Mouse (Mus musculus) intestine, embryonic 15.5 days (tissue): ENCODE data around the gene Sel1l2. TPM values are rescaled to one million over a fixed set of nuclear protein-coding genes. Genes with fewer than 3 reads are reported as not detected.

Experiments
- ATAC-seq: fragments of 200-750 bp; cut with Nextera tagmentation; 2 replicates; pipeline ENCODE4 v1.8.0; 2017; ENCODE audit warnings: moderate TSS enrichment, moderate library complexity
- H3K27ac ChIP-seq: fragments of 300-500 bp; sonication (generic); 2 replicates; pipeline ENCODE4 v1.5.1; 2015; ENCODE audit warnings: mild to moderate bottlenecking, inconsistent platforms
- H3K27me3 ChIP-seq: fragments of 300-500 bp; sonication (generic); replicated peaks from 2 replicates; pipeline ENCODE4 v1.6.1; 2015; ENCODE audit warnings: inconsistent platforms
- H3K36me3 ChIP-seq: fragments of 300-500 bp; sonication (generic); 2 replicates; pipeline ENCODE4 v1.6.1; 2015; ENCODE audit warnings: inconsistent platforms
- H3K4me1 ChIP-seq: fragments of 300-500 bp; sonication (generic); replicated peaks from 2 replicates; pipeline ENCODE4 v1.6.1; 2015; ENCODE audit warnings: inconsistent platforms
- H3K4me2 ChIP-seq: fragments of 300-500 bp; sonication (generic); replicated peaks from 2 replicates; pipeline ENCODE4 v1.6.1; 2015; ENCODE audit warnings: mild to moderate bottlenecking, inconsistent platforms
- H3K4me3 ChIP-seq: fragments of 300-500 bp; sonication (generic); replicated peaks from 2 replicates; pipeline ENCODE4 v1.5.1; 2015; ENCODE audit warnings: inconsistent platforms
- H3K9ac ChIP-seq: fragments of 300-500 bp; sonication (generic); 2 replicates; pipeline ENCODE4 v1.6.1; 2015; ENCODE audit warnings: inconsistent platforms
- H3K9me3 ChIP-seq: fragments of 300-500 bp; sonication (generic); 2 replicates; pipeline ENCODE4 v1.6.1; 2016; ENCODE audit warnings: inconsistent platforms
- WGBS: fragments of 180-500 bp; shearing (Covaris S2); methylation state at CpG from one replicate; pipeline ENCODE4 v1.1.7; 2015; 5-methylcytosine and 5-hydroxymethylcytosine counted together
- polyA plus RNA-seq: library from polyadenylated mRNA; unstranded; fragments of >200 nt; fragmentation: Nextera tagmentation; extraction: Ambion mirVana; gene quantifications from 2 replicates; pipeline ENCODE4 v1.2.1, GENCODE M21; 2015

The Sel1l2 gene
- polyA plus RNA-seq, 1 experiment from 2014 or later = not detected

DNA sequence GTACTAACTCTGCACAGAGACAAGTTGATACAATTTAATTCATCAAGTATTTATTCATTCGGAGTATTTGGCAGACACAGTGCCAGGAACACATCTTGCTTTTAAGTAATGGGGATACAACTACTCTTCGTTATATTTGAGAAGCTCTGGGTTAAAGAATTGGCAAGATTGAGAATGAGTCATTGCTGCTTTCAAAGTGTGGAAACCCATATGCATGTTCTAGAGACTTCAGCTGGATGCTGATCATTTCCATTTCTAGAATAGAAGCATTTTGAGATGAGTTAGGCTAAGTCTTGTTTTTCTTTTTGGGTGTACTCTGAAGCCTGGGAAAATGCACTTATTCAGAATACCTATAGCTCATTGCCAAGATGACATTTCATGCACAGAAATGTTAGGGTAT lies 95.7 kb downstream of the Sel1l2 start:
- H3K9ac ChIP-seq = no peak overlapping the region
- ATAC-seq = no peak
- H3K27ac ChIP-seq = no peak overlapping the region
- no peaks in the 10 kb centered on the region for H3K27me3 ChIP-seq
- 86% methylated on average over 2 of the region's 2 CpGs for WGBS
- no peak overlapping the region for H3K4me3 ChIP-seq
- no peaks in the 10 kb centered on the region for H3K9me3 ChIP-seq
- no peaks in the 10 kb centered on the region for H3K4me1 ChIP-seq
- no peaks in the 10 kb centered on the region for H3K36me3 ChIP-seq
- H3K4me2 ChIP-seq = no peak overlapping the region

DNA sequence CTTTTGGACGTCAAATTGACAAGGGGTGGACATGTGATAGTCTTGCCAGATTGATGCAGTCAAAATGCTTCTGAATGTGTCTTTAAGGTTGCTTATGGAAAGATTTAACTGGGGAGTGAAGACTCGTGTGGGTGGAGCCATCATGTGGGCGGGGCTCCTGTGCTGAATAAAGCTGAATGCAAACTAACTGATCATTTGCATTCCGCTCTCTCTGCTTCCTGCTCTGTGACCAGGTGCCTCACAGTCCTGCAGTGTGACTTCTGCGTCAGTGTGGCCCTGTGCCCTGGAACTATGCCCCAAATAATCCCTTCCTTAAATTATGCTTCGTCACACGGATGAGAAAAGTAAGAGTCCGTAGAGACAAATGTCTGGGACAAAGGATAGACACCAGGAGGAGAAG lies 108.7 kb downstream of the Sel1l2 start:
- WGBS = 66% methylated on average over 8 of the region's 8 CpGs

DNA sequence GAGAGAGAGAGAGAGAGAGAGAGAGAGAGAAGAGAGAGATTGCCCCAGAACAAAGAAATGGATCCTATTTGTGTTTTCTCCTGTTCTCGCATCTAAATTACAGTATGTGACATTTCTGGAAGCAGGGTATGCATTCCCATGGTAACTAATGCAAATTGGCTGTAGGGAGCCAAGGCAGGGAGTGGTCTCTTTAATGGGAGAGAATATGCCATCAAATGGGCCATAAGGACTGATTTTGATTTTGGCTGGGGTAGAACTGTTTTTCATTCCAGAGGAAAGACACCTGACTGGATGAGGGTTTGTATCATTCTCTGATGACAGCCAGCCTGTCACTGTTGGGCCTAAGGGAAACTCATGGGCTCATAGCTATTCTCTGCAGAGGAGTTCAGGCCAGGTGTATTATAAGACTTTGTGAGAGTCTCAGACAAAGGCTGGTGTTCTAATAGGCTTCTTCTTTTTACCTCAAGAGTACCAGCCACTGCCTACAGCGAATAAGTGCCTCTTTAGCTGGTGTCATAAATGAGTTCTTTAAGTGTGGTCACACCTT lies 133.8 kb downstream of the Sel1l2 start:
- Histone ChIP-seq H3K4me3 (no peak overlapping the region), H3K9ac (no peak overlapping the region), H3K27me3 (no peaks in the 10 kb centered on the region), H3K36me3 (no peaks in the 10 kb centered on the region), H3K4me2 (no peak overlapping the region), H3K4me1 (no peaks in the 10 kb centered on the region), H3K9me3 (no peaks in the 10 kb centered on the region), H3K27ac (no peak overlapping the region)
- 90% methylated on average over 2 of the region's 2 CpGs for WGBS
- ATAC-seq = no peak

More for the DNA sequence above, 108.7 kb downstream of the Sel1l2 start:
- H3K9me3 ChIP-seq = no peaks in the 10 kb centered on the region
- H3K27ac ChIP-seq = no peak overlapping the region
- H3K4me1 ChIP-seq = no peaks in the 10 kb centered on the region
- no peaks in the 10 kb centered on the region for H3K36me3 ChIP-seq
- H3K4me2 ChIP-seq = no peak overlapping the region
- no peak overlapping the region for H3K9ac ChIP-seq
- ATAC-seq = no peak
- no peak overlapping the region for H3K4me3 ChIP-seq
- H3K27me3 ChIP-seq = no peaks in the 10 kb centered on the region

DNA sequence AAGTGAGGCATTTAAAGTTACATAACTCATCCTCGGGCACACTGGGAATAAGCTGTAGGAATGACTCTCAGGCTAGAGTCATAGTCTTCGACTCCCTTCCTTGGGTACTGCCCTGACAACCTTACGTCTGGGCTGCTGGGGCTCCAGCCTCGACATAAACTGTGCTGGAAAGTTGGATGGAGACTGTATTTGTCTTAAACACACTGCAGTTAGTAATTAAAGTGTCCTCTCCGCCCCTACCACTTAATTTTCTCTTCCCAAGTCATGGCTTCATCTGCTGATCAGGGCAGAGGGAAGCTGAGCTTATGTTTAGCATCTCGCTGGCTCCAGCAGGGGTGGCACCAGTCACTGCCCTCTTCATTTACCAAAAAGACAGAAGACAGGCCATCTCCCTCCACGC lies 135.2 kb downstream of the Sel1l2 start:
- Histone ChIP-seq H3K4me1 (no peaks in the 10 kb centered on the region), H3K9me3 (no peaks in the 10 kb centered on the region), H3K27ac (no peak overlapping the region), H3K4me2 (no peak overlapping the region), H3K4me3 (no peak overlapping the region), H3K36me3 (no peaks in the 10 kb centered on the region), H3K9ac (no peak overlapping the region), H3K27me3 (no peaks in the 10 kb centered on the region)
- 71% methylated on average over 7 of the region's 7 CpGs for WGBS
- no peak for ATAC-seq

DNA sequence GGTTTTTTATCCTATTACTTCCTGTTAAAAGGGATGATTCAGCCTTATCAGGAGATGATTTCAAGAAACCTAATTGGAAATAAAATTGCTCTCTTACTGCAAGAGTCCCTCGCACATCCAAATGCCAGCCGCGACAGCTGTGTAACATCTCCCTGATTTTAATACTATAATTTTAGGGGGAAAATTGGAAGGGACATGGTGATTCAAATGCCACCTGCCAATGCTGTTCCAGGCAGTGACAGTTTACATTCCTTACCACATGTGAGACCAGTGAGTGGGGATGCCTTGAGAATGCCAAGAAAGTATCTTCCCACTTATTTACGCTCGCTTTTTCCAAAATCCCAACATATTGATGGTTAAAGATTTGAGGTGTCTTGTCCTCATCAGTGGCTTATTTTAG lies 146.4 kb downstream of the Sel1l2 start:
- Histone ChIP-seq H3K4me1 (no peaks in the 10 kb centered on the region), H3K4me3 (no peak overlapping the region), H3K27ac (no peak overlapping the region), H3K27me3 (no peaks in the 10 kb centered on the region), H3K4me2 (no peak overlapping the region), H3K36me3 (no peaks in the 10 kb centered on the region), H3K9ac (no peak overlapping the region), H3K9me3 (no peaks in the 10 kb centered on the region)
- ATAC-seq = no peak
- 93% methylated on average over 5 of the region's 5 CpGs for WGBS

DNA sequence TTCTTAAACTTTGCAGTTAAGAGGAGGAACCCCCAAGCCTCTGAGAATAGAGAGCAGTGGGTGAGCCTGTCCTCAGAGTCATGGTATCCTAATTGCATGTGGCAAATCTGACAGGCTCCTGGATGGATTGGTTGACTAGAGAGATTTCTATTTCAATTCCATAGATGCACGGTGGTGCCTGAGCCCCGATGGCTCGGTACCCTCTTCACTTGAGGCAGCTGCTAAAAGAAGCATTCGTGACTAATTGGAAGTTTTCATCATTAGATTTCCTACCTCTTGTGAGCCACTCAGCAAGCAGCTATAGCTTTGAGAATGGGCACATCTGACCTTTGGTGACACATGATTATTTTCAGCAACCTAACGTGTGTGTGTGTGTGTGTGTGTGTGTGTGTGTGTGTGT lies 147.1 kb downstream of the Sel1l2 start:
- Histone ChIP-seq H3K4me3 (no peak overlapping the region), H3K9ac (no peak overlapping the region), H3K36me3 (no peaks in the 10 kb centered on the region), H3K27me3 (no peaks in the 10 kb centered on the region), H3K4me1 (no peaks in the 10 kb centered on the region), H3K9me3 (no peaks in the 10 kb centered on the region), H3K27ac (no peak overlapping the region), H3K4me2 (no peak overlapping the region)
- 72% methylated on average over 5 of the region's 5 CpGs for WGBS
- ATAC-seq = no peak

DNA sequence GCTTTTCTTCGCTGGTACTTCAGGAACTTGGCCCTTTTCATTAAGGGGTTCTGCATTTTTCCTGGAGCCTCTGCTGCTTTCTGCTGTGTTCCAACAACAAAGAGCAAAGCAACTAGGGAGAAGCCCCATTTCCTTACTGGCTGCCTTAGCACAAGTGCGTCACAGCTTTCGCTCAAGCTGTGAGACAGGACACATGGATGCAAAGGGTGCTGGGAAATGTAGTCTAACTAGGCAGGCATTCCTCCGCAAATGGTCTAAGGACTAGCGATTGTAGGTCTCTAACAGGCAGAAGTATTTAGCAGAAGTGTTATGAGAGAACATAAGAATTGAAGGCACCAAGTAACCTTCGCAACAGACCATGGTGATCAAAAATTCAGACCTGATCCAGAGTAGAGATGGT lies 152.3 kb downstream of the Sel1l2 start:
- no peaks in the 10 kb centered on the region for H3K27me3 ChIP-seq
- H3K9ac ChIP-seq = no peak overlapping the region
- no peak overlapping the region for H3K4me2 ChIP-seq
- no peak overlapping the region for H3K4me3 ChIP-seq
- H3K27ac ChIP-seq = no peak overlapping the region
- H3K36me3 ChIP-seq = no peaks in the 10 kb centered on the region
- H3K4me1 ChIP-seq = no peaks in the 10 kb centered on the region
- 57% methylated on average over 6 of the region's 6 CpGs for WGBS
- no peak; the same call in 1 of the 2 replicates for ATAC-seq
- no peaks in the 10 kb centered on the region for H3K9me3 ChIP-seq

DNA sequence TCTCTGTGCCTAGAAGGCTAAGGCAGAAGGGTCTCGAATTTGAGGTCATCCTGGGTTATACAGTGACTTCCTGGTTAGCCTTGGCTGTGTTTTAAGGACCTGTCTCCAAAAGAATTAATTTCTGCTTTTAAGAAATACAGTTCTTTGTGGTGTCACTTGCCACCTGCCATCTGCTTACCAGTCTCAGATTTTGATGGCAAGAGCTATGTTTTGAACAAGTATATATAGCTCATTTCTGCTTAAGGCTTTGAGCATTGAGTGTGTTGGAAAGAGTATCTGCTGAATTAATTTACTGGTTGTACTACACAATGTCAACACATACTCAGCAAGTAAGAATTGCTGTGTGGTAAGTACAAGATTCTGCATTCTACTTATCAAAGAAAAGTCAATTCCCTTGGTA lies 159.2 kb downstream of the Sel1l2 start:
- 71% methylated on average over 1 of the region's 1 CpGs for WGBS
- H3K4me3 ChIP-seq = no peak overlapping the region
- no peaks in the 10 kb centered on the region for H3K36me3 ChIP-seq
- ATAC-seq = no peak
- H3K4me2 ChIP-seq = no peak overlapping the region
- H3K27ac ChIP-seq = no peak overlapping the region
- H3K9ac ChIP-seq = no peak overlapping the region
- no peaks in the 10 kb centered on the region for H3K27me3 ChIP-seq
- H3K9me3 ChIP-seq = no peaks in the 10 kb centered on the region
- H3K4me1 ChIP-seq = no peaks in the 10 kb centered on the region

DNA sequence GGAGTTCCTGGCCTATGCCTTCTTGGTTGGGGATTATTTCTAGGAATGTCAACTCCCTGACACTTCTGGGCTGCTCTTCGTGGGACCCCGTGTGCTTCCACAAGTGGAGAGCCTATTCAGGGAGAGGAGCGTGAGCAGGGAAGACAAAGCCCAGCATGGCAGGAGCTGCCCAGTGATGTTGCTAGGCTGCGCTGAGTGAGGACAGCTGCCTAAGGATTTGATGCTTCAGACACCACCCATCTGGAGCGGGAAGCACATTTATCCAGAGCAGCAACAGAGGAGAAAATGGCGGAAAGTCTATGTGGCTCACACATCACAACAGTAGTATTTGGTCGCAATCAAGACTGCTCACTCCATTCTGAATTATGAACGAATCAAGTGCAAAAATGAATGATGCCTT lies 169.2 kb downstream of the Sel1l2 start:
- Histone ChIP-seq H3K36me3 (no peaks in the 10 kb centered on the region), H3K9ac (no peak overlapping the region), H3K4me2 (no peak overlapping the region), H3K27ac (no peak overlapping the region), H3K4me1 (no peaks in the 10 kb centered on the region), H3K27me3 (no peaks in the 10 kb centered on the region), H3K4me3 (no peak overlapping the region), H3K9me3 (no peaks in the 10 kb centered on the region)
- 68% methylated on average over 8 of the region's 8 CpGs for WGBS
- no peak for ATAC-seq

DNA sequence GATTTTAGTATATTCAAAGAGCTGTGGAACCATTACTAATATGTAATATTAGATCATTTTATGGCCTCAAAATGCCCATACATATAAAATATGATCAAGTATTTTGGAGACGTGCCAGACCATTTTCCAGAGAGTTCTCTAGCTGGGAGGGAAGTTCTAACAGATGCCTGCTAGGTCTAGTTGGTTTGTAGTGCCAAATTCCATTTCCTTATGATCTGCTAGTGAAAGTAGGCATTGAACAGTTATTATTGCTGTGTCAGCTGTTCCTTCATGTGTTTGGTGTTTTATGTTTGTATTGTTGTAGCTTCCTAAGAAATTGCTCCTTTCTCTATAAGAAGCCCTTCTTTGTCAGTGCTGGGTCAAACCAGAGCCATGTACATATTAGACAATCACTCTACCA lies 173.5 kb downstream of the Sel1l2 start:
- Histone ChIP-seq H3K27ac (no peak overlapping the region), H3K4me1 (no peaks in the 10 kb centered on the region), H3K36me3 (no peaks in the 10 kb centered on the region), H3K9ac (no peak overlapping the region), H3K27me3 (no peaks in the 10 kb centered on the region), H3K4me3 (no peak overlapping the region), H3K4me2 (no peak overlapping the region), H3K9me3 (no peaks in the 10 kb centered on the region)
- no peak for ATAC-seq
- 69% methylated on average over 1 of the region's 1 CpGs for WGBS

DNA sequence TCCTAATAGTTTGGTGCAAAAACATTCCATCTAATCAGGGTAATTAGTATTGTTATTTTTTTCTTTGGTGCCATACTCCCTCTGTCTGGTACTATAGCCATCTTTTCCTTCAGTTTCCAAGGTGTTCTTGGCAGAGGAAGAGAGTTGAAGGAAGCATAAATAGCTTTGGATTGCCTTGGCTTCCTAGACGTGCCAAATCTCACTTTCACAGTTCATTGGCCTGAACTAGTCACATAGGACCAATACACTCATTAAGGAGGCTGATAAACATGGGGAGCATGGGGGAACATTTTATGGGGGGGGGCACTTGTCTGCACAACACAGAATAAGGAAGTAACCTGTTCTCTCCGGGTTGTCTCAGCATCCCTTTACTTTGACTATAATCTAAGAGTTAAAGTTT lies 174.1 kb downstream of the Sel1l2 start:
- no peak overlapping the region for H3K4me3 ChIP-seq
- H3K9ac ChIP-seq = no peak overlapping the region
- no peak overlapping the region for H3K27ac ChIP-seq
- H3K36me3 ChIP-seq = no peaks in the 10 kb centered on the region
- no peaks in the 10 kb centered on the region for H3K9me3 ChIP-seq
- H3K4me1 ChIP-seq = no peaks in the 10 kb centered on the region
- H3K27me3 ChIP-seq = no peaks in the 10 kb centered on the region
- WGBS = 65% methylated on average over 2 of the region's 2 CpGs
- H3K4me2 ChIP-seq = no peak overlapping the region
- no peak for ATAC-seq

DNA sequence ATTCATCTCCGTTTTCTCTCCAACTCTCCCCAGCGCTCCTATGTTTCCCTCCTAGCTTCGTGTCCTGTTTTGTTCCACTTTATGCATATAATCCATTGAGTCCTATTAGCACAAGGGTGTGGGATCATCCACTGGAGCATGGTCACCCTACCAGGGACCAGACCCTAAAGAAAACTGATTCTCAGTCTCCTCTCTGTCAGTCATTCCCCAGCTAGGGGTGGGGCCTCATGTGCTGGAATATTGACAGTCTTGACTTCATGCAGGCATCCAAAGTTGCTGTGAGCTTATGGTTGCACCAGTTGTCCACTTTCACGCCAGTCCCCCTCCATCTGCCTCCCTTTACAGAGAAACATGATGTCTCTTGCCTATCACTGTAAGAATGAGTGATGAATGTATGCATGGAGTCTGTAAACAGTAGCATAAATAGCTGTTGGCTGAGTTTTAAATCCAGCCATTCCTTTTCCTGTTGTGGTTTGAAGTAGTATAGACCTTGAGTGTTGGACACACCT lies 174.9 kb downstream of the Sel1l2 start:
- Histone ChIP-seq H3K27ac (no peak overlapping the region), H3K36me3 (no peaks in the 10 kb centered on the region), H3K4me1 (no peaks in the 10 kb centered on the region), H3K9ac (no peak overlapping the region), H3K4me3 (no peak overlapping the region), H3K4me2 (no peak overlapping the region), H3K9me3 (no peaks in the 10 kb centered on the region), H3K27me3 (no peaks in the 10 kb centered on the region)
- 88% methylated on average over 4 of the region's 4 CpGs for WGBS
- no peak for ATAC-seq

DNA sequence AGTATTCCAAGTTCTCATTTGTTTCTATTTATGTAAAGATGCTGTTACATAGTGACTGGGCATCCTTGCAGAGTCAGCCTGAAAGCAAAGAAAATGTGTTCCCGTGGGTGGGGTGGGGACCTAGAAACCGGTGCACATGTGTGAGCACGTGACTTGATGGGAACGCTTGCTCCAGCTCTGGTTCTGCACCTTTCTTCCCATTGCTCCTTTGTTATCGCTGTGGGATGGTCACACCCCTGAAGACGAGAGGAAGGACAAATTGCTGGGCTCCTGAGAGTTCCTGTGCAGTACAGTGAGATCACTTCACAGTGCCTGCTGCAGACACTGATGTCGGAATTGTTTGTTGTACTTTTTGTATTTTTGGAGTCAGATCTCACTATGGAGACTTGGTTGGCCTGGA lies 185.8 kb downstream of the Sel1l2 start:
- H3K4me3 ChIP-seq = no peak overlapping the region
- no peak for ATAC-seq
- H3K9ac ChIP-seq = no peak overlapping the region
- no peaks in the 10 kb centered on the region for H3K4me1 ChIP-seq
- H3K27me3 ChIP-seq = no peaks in the 10 kb centered on the region
- no peak overlapping the region for H3K4me2 ChIP-seq
- no peaks in the 10 kb centered on the region for H3K9me3 ChIP-seq
- H3K27ac ChIP-seq = no peak overlapping the region
- 91% methylated on average over 7 of the region's 7 CpGs for WGBS
- H3K36me3 ChIP-seq = no peaks in the 10 kb centered on the region
